Mouse (Mus musculus): ENCODE measurements around the gene Dhx16. TPM values are rescaled to one million over a fixed set of nuclear protein-coding genes. Genes with fewer than 3 reads are reported as not detected.
"Not testable (repeated sequence)": the region's sequence is repeated elsewhere in the genome, so short reads cannot be mapped to it uniquely, and the experiment has no call there.

The Dhx16 gene
- polyA plus RNA-seq, 1 experiment from 2014 or later, result 42.1 TPM

DNA sequence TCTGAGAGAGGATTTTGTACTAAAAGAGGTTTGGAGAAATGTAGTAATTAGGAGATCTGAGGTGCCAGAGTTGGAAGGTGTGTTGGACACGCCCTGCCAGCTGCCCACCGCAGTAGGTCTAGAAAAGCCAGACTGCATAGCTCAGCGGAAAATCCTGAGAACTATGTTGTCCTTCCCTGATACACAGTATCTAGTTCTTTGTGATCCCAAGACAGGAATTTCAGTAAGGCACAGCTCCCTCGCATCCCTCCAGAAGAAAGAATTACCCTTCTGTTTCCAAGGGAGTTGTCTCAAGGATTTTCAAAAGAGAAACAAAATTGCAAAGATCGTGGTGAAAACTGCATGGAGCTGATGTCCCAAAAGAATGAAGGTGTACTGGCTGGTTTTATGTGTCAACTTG lies 41.0 kb upstream of the Dhx16 start:
- peaks cover 29% of the 10 kb centered on the region for H3K36me3 ChIP-seq
- H3K27me3 ChIP-seq, result no peaks in the 10 kb centered on the region
- peak overlapping the region; percentile 81 for H3K4me2 ChIP-seq
- H3K27ac ChIP-seq, result peak overlapping the region; percentile 98
- H3K4me1 ChIP-seq, result peaks cover 39% of the 10 kb centered on the region
- peak overlapping the region; percentile 50 for H3K9ac ChIP-seq
- WGBS, result under 1% methylated on average over 5 of the region's 5 CpGs
- H3K4me3 ChIP-seq, result peak overlapping the region; percentile 65
- no peaks in the 10 kb centered on the region for H3K9me3 ChIP-seq
- no peak for ATAC-seq (ENCODE audit: borderline replicate concordance, extremely low read depth, low FRiP score, low TSS enrichment)

- peaks cover 35% of the 10 kb centered on the region for H3K4me1 ChIP-seq
- not testable (repeated sequence) for H3K27me3 ChIP-seq; ATAC-seq (ENCODE audit: borderline replicate concordance, extremely low read depth, low FRiP score, low TSS enrichment); H3K9me3 ChIP-seq
- H3K36me3 ChIP-seq, result peaks cover 25% of the 10 kb centered on the region
- peak overlapping the region; percentile 81 for H3K4me2 ChIP-seq
- H3K9ac ChIP-seq, result peak overlapping the region; percentile 50
- H3K27ac ChIP-seq, result peak overlapping the region; percentile 98
- H3K4me3 ChIP-seq, result peak overlapping the region; percentile 65
- 39% methylated on average over 3 of the region's 3 CpGs for WGBS
These were observed 40.6 kb upstream of the Dhx16 start for GRCm38 (mm10) chr17:35839002-35839401.

- Histone ChIP-seq H3K9ac (no peak overlapping the region), H3K4me2 (peak overlapping the region; percentile 51), H3K36me3 (peaks cover 22% of the 10 kb centered on the region), H3K4me1 (peaks cover 21% of the 10 kb centered on the region), H3K9me3 (no peaks in the 10 kb centered on the region), H3K27ac (peak overlapping the region; percentile 54; the same call in 1 of the 2 replicates), H3K27me3 (no peaks in the 10 kb centered on the region), H3K4me3 (peak overlapping the region; percentile 58)
- WGBS, result 49% methylated on average over 14 of the region's 14 CpGs
- no peak for ATAC-seq (ENCODE audit: borderline replicate concordance, extremely low read depth, low FRiP score, low TSS enrichment)
These were observed 39.1 kb upstream of the Dhx16 start for GRCm38 (mm10) chr17:35840561-35840960.

- peak within 1 kb of the TSS; percentile 85 for H3K27ac ChIP-seq
- H3K4me3 ChIP-seq, result peak within 1 kb of the TSS; percentile 58
- H3K4me2 ChIP-seq, result peak within 1 kb of the TSS; percentile 57
- peaks cover 15% of the 10 kb centered on the region; the same call in 1 of the 2 replicates for H3K4me1 ChIP-seq
- H3K9ac ChIP-seq, result peak within 1 kb of the TSS; percentile 51
- ATAC-seq (ENCODE audit: borderline replicate concordance, extremely low read depth, low FRiP score, low TSS enrichment), result peak; percentile 93
- H3K27me3 ChIP-seq, result no peaks in the 10 kb centered on the region
- H3K36me3 ChIP-seq, result peaks cover 22% of the 10 kb centered on the region
- under 1% methylated on average over 59 of the region's 59 CpGs for WGBS
- no peaks in the 10 kb centered on the region for H3K9me3 ChIP-seq
These were observed 38.3 kb upstream of the Dhx16 start, which contains the start of gene Mdc1 for GRCm38 (mm10) chr17:35841076-35841950. Gene Mdc1 (plus strand): TSS chr17:35841515.

DNA sequence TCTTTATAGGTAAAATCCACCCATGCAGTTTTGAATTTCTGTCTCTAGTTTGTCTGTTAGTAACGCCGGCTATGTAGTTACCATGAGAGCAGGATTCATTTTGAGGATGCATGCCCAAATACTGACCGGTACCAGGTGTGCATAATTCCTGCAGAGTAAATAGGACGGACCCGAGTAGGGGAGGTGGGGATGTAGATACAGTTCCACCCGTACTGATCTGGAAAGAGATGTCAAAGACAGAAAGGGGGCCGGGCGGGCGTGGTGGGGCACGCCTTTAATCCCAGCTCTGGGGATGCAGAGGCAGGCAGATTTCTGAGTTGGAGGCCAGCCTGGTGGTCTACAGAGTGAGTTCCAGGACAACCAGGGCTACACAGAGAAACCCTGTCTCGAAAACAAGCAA lies 37.6 kb upstream of the Dhx16 start:
- 13% methylated on average over 11 of the region's 11 CpGs for WGBS
- no peak for ATAC-seq (ENCODE audit: borderline replicate concordance, extremely low read depth, low FRiP score, low TSS enrichment)
- Histone ChIP-seq H3K9ac (peak overlapping the region; percentile 51), H3K36me3 (peaks cover 27% of the 10 kb centered on the region), H3K4me1 (peaks cover 15% of the 10 kb centered on the region; the same call in 1 of the 2 replicates), H3K4me2 (peak overlapping the region; percentile 57), H3K4me3 (peak overlapping the region; percentile 58), H3K27ac (peak overlapping the region; percentile 85), H3K27me3 (no peaks in the 10 kb centered on the region), H3K9me3 (no peaks in the 10 kb centered on the region)

DNA sequence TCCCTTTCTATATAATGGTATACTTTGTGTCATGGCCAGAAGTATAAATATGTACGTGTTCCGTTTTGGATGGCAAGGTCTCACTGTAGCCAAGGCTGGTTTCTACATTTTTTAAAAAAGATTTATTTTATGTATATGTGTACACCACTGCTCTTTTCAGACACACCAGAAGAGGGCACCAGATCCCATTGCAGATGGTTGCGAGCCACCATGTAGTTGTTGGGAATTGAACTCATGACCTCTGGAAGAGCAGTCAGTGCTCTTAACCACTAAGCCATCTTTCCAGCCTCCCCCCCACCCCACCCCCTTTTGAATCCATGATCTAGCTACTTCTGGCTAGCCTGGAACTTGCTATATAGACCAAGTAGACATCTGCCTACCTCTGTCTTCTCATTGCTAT lies 36.1 kb upstream of the Dhx16 start:
- Histone ChIP-seq H3K4me1 (peaks cover 15% of the 10 kb centered on the region; the same call in 1 of the 2 replicates), H3K27me3 (no peaks in the 10 kb centered on the region), H3K27ac (no peak overlapping the region), H3K4me3 (no peak overlapping the region), H3K9me3 (no peaks in the 10 kb centered on the region), H3K9ac (no peak overlapping the region), H3K36me3 (peaks cover 42% of the 10 kb centered on the region), H3K4me2 (no peak overlapping the region)
- no peak for ATAC-seq (ENCODE audit: borderline replicate concordance, extremely low read depth, low FRiP score, low TSS enrichment)
- 93% methylated on average over 3 of the region's 3 CpGs for WGBS

DNA sequence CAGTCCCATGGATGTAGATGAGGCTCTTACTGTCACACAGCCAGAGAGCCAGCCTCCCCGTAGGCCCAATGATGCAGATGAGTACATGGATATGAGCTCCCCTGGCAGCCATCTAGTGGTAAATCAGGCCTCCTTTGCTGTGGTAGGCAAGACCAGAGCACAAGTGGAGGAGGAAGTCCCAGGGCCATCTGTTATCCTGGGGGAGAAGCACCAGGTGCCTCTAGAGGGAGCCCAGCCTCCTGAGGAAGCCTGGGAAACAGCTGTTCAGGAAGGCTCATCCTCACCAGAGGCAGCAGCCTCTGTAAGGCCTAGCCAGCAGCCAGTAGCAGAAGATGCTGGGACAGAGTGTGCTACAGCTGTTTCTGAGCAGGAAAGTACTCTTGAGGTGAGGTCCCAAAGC lies 31.5 kb upstream of the Dhx16 start:
- Histone ChIP-seq H3K4me2 (no peak overlapping the region), H3K27me3 (no peaks in the 10 kb centered on the region), H3K4me3 (no peak overlapping the region), H3K9me3 (no peaks in the 10 kb centered on the region), H3K4me1 (no peaks in the 10 kb centered on the region), H3K27ac (no peak overlapping the region), H3K9ac (no peak overlapping the region), H3K36me3 (peaks cover 86% of the 10 kb centered on the region)
- ATAC-seq (ENCODE audit: borderline replicate concordance, extremely low read depth, low FRiP score, low TSS enrichment), result no peak
- WGBS, result 64% methylated on average over 1 of the region's 1 CpGs

- ATAC-seq (ENCODE audit: borderline replicate concordance, extremely low read depth, low FRiP score, low TSS enrichment), result no peak
- Histone ChIP-seq H3K4me3 (no peak overlapping the region), H3K4me1 (no peaks in the 10 kb centered on the region), H3K36me3 (peaks cover 89% of the 10 kb centered on the region), H3K9me3 (no peaks in the 10 kb centered on the region), H3K9ac (no peak overlapping the region), H3K27me3 (no peaks in the 10 kb centered on the region), H3K4me2 (no peak overlapping the region), H3K27ac (no peak overlapping the region)
- WGBS, result 82% methylated on average over 3 of the region's 3 CpGs
These were observed 28.6 kb upstream of the Dhx16 start for GRCm38 (mm10) chr17:35850974-35851373.

DNA sequence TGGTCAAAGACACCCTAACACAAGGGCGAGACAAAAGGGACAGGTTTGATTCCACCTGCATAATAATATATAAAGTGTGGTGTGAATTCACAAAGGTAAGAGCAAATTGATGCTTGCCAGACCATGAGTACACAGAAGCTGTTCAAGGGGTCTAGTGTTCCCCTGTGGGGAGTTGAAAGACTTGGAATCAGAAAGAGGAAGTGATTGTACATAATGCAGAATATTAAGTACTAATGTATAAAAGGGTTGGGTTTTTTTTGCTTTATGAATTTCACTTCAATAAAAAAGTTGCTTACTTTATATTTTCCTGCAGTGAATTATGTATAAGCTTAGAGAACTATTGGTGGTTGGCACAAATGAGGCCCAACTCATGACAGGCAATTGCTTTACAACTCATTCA lies 20.2 kb upstream of the Dhx16 start:
- no peak overlapping the region for H3K27ac ChIP-seq
- H3K4me1 ChIP-seq, result peaks cover 9% of the 10 kb centered on the region
- H3K27me3 ChIP-seq, result no peaks in the 10 kb centered on the region
- no peaks in the 10 kb centered on the region for H3K9me3 ChIP-seq
- no peak overlapping the region for H3K4me3 ChIP-seq
- H3K9ac ChIP-seq, result no peak overlapping the region
- H3K36me3 ChIP-seq, result peaks cover 31% of the 10 kb centered on the region
- no peak for ATAC-seq (ENCODE audit: borderline replicate concordance, extremely low read depth, low FRiP score, low TSS enrichment)
- WGBS, result 89% methylated on average over 1 of the region's 1 CpGs
- no peak overlapping the region for H3K4me2 ChIP-seq

DNA sequence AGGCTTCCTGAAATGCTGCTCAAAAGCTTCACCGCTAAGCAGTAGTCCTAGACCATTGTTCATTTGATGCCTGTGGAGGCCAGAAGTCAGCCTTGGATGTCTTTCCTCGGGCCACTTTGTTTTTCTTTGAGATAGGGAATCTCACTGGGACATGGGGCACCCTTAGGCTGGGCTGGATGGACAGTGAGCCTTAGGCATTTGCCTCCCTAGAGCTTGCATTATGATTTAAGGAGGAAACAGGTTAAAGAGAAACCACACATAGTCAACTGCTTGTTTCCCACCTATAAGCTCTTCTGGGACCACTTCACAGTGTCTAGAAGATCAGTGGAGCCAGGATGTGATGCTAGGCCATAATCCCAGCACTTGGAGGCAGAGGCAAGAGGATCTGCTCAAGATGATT lies 19.8 kb upstream of the Dhx16 start:
- no peak overlapping the region for H3K4me3 ChIP-seq
- H3K4me1 ChIP-seq, result peaks cover 14% of the 10 kb centered on the region
- H3K27ac ChIP-seq, result no peak overlapping the region
- no peaks in the 10 kb centered on the region for H3K27me3 ChIP-seq
- no peaks in the 10 kb centered on the region for H3K9me3 ChIP-seq
- 58% methylated on average over 2 of the region's 2 CpGs for WGBS
- no peak overlapping the region for H3K4me2 ChIP-seq
- ATAC-seq (ENCODE audit: borderline replicate concordance, extremely low read depth, low FRiP score, low TSS enrichment), result no peak
- H3K9ac ChIP-seq, result no peak overlapping the region
- peaks cover 26% of the 10 kb centered on the region for H3K36me3 ChIP-seq

- H3K9me3 ChIP-seq, result no peaks in the 10 kb centered on the region
- 3% methylated on average over 12 of the region's 12 CpGs for WGBS
- H3K4me3 ChIP-seq, result peak overlapping the region; percentile 77
These were observed 18.8 kb upstream of the Dhx16 start for GRCm38 (mm10) chr17:35860831-35861197.

GRCm38 (mm10) chr17:35861198-35861857 lies 18.3 kb upstream of the Dhx16 start, which contains the start of gene Nrm:
Gene Nrm (plus strand): TSS chr17:35861318.
- H3K4me3 ChIP-seq, result peak within 1 kb of the TSS; percentile 77
- WGBS, result under 1% methylated on average over 47 of the region's 47 CpGs
- H3K36me3 ChIP-seq, result peaks cover 24% of the 10 kb centered on the region
- peak within 1 kb of the TSS; percentile 74 for H3K4me2 ChIP-seq
- H3K4me1 ChIP-seq, result peaks cover 16% of the 10 kb centered on the region
- peak within 1 kb of the TSS; percentile 95 for H3K27ac ChIP-seq
- H3K27me3 ChIP-seq, result no peaks in the 10 kb centered on the region
- no peaks in the 10 kb centered on the region for H3K9me3 ChIP-seq
- peak; percentile 90 for ATAC-seq (ENCODE audit: borderline replicate concordance, extremely low read depth, low FRiP score, low TSS enrichment)
- H3K9ac ChIP-seq, result peak within 1 kb of the TSS; percentile 73

More at GRCm38 (mm10) chr17:35860831-35861197, 18.8 kb upstream of the Dhx16 start:
- Histone ChIP-seq H3K27me3 (no peaks in the 10 kb centered on the region), H3K9ac (peak overlapping the region; percentile 73; the same call in 1 of the 2 replicates), H3K36me3 (peaks cover 24% of the 10 kb centered on the region), H3K4me2 (peak overlapping the region; percentile 74), H3K4me1 (peaks cover 16% of the 10 kb centered on the region), H3K27ac (peak overlapping the region; percentile 95)
- no peak for ATAC-seq (ENCODE audit: borderline replicate concordance, extremely low read depth, low FRiP score, low TSS enrichment)

Measured in lung, embryonic 15.5 days (tissue).